Mouse (Mus musculus) spleen, postnatal 36 days (tissue): ENCODE data around the gene Mief1.

ENCODE experiments used
- DNase-seq, 2 experiments: peaks; one replicate each; pipeline ENCODE4 v3.0.0; 2022; ENCODE audit warnings: low spot score in 2 of 2, mixed read lengths in 1 of 2

Gene Mief1

DNA sequence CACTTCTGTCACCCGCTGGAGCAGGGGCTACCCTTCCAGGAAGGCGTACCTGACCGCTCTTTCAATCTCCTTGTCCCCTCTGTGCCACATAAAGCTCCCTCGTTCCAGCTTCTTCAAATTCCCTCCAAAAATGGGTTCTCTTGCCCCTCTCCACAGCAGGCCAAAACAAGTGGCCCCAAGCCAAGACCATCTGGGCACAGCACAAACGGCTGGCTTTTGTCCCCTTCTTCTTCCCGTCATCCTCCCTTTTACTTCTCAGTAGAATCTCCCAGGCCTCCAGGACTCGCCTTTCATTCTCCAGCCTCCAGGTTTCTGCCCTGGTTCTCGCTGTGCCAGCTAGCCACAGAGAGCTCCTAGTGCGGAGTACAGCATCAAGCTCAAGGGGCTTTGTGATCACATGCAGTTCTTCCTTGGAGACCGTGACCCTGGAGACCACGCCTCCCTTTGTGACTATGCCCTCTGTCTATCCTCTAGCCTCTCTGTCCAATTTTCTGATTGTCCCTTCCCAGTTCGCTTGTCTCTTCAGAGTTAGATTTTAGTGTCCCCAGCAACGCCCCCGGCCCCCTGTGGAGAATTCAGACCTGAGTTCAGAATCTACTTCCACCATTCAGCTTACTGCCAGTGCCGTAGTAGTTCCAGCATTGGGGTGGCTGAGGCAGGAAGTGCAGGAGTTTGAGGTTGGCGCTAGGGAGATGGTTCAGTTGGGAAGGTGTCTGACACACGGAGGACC, 5.6 kb upstream of the Mief1 start:
- no peak for DNase-seq

DNA sequence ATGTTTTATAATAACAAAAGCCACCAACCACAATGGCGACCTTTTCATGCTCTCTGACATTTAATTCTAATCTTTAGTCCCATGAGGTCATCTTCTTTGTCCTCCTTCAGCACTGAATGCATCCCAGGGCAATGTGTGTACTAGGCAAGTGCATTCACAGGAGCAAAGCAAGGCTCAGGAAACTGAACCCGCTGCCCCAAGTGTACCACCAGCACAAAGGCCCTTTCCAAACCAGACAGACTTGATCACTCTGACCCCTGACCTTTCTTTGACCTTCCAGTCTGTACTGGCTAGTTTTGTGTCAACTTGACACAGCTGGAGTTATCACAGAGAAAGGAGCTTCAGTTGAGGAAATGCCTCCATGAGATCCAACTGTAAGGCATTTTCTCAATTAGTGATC, 1.5 kb upstream of the Mief1 start:
- DNase-seq: no peak

DNA sequence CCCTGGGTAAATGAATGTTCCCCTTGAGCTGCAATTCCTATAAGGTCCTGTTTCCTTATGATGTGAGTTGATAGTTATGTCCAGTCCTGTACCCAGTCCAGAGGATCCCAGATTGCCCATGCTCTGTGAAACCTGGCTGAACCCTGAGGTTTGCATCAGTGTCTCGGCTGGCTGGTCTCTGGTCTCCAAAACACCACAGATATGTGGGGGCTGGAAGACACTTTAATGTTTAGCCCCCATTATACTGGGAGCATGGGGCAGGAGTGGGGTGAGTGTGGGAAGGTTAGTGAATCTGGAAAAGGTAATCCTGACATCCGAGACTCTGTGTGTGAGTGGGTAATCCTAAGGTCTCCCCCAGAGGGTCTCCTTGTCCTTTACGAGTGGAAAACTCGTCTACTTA, 765 bp upstream of the Mief1 start:
- DNase-seq: no peak

DNA sequence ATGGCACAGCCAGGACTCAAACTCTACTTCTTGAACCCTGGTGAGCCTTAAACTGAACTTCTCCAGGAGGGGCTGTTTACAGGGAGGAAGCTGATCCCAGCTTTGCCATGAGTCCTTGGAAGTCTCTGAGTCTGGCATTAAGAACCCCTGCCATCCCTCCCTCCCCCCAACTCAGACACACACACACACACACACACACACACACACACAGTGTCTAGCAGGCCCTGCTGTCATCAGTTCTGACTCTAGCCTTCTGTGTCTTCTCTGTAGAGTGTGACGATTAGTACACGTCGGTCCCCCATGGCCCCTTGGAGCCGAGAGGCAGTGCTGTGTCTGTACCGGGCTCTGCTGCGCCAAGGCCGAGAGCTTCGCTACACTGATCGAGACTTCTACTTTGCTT, 1.7 kb downstream of the Mief1 start, which contains the start of gene AC140267.1:
TSS of gene AC140267.1 (plus strand) at position 301 of the 400 bp plus-strand sequence.
- DNase-seq: no peak

DNA sequence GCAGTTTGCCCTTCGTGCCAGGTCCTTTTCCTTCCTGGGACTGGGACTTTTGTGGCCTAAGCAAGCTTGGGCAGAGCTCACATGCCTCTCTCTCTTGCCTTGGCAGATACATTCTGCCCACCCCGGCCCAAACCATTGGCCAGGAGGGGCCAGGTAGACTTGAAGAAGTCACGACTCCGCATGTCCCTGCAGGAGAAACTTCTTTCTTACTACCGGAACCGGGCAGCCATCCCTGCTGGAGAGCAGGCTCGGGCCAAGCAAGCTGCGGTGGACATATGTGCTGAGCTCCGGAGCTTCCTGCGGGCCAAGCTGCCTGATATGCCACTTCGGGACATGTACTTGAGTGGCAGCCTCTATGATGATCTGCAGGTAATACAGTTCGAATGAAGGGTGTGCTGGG, 14.3 kb downstream of the Mief1 start:
- DNase-seq: no peak

DNA sequence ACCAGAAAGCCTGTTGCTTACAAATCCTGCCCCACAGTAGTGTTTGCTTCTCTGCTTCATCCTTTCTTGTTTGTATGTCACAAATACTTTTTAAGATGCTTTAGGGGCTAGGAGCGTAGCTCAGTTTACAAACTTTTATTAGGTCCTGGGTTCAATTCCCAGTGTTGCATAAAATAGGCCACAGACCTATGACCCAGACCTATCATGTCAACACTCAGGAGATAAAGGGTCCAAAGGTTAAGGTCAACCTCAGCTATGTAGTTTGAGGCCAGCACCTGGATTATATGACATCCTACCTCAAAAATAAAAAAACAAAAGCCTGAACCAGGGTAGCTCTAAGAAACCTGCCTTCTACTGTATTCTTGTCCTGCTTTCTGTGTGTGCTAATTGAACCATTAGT, 14.8 kb downstream of the Mief1 start:
- DNase-seq: no peak

DNA sequence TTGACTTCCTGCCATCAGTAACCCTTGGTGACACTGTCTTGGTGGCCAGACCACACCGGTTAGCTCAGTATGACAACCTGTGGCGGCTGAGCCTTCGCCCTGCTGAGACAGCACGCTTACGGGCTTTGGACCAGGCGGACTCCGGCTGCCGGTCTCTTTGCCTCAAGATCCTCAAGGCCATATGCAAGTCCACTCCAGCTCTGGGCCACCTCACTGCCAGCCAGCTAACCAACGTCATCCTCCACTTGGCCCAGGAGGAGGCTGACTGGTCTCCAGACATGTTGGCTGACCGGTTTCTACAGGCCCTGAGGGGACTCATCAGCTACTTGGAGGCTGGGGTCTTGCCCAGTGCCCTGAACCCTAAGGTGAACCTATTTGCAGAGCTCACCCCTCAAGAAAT, 15.9 kb downstream of the Mief1 start:
- DNase-seq: no peak

DNA sequence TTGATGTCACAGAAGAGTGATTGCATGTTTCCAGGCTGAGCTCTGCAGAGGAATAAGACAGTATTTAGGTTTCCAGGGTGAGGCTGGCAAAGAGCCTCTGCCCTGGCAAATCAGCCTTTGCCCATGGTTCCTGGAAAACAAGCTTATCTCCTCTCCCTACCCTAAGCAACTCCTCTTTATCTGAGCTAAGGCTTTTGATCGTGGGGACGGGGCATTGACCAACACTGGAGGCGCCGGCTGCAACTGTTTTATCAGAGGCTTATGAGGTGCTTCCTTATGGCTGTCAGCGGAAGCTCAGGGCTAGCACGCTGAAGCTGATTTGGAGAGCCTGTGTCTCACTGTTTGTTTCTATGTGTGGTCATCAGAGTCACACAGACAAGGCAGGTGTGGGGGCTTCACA, 16.8 kb downstream of the Mief1 start:
- DNase-seq: no peak

DNA sequence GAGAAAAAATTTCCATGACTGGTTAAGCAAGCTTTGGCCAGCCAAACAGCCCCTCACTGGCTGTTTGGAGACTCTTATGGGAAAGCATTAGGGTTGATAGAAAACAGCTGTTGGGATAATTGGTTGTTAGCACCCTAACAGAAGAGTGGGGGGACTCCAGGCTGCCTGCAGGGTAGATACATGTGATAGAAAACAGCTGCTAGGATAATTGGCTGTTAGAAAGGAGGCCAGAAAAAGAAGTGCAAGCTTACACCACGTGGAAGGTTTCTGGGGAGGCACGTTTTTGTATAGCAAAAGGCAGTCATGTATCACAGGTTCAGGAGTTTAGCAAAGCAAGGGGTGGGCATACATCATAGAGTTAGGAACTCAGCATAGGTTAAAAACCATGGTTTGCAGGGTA, 19.7 kb downstream of the Mief1 start:
- no peak for DNase-seq

DNA sequence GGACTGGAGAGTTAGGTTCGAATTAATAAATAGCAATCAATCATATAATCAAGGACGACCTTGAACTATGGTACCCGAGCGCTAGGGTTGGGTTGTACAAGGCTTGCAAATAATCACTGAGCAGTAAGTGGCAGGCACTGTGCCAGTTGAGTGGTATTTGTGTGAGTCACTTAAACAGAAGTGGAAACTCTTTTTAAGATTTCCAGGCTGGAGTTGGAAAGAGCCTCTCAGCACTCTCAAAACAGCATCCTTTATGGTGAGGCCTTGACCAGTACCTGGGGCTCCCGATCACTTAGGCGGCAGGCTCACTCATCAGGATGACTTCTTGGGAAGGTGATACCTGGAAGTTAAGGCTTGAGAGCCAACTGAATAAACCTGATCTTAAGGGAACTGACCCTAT, 20.4 kb downstream of the Mief1 start:
- DNase-seq: no peak

DNA sequence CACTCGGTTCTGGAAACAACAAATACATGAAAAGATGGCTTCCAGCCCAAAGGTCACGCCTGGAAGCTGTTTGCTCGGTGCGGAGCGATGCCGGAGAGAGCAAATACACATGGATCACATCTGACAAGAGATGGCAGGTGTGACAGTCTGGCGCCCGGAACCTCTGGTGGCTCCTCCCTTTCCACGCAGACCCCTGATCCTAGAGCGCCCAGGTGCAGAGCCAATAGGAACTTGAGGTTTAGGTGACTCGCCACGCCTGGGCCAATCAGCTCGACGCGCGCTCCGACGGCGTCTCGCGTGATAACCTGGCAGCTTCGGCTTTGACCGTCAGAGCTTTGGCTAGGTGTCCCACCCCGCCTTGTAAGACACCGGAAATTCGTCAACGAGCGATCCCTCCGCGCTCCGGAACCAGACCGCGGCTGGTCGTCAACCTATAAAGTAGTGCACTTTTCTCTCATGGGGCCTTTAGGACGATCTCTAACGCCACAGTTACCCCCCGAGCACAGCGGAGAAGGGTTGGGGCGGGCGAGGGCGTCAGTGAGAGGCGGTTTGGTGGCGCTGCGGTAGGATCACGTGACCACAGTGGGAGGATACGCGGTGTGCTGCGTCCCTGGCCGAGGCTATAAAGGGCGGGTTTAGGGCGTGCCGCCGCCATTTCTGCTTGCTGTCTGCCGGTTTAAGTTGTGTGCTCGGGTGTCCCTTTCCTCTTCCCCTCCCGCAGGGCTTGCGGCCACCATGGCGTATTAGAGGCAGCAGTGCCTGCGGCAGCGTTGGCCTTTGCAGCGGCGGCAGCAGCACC, 21.2 kb downstream of the Mief1 start, which contains the start of gene Atf4:
TSS of gene Atf4 (plus strand) at position 338 of the 799 bp plus-strand sequence.
- DNase-seq: peak; percentile 98 to 99

DNA sequence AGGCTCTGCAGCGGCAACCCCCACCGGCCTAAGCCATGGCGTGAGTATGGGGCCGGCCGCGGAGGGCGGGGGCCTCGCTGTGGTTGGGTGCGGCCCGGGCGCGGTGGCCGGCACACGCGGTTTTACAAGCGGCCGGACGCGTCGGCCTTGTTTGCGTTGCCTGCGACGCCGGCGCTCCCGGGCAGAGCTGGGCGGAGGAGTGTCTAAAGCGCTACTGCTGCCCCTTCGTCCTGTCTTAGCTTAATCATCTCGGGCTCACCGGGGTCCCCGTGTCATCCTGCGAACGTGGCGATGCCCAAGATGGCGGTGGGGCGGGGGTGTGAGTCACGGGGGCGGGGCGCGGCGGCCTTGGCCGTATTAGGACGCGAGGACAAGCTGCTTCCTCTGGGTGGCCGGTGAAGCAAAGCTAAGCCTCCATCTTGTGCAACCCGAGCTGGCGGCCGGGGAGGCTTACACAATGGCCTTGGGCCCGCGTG, 21.9 kb downstream of the Mief1 start:
- DNase-seq: peak; percentile 82 to 86

DNA sequence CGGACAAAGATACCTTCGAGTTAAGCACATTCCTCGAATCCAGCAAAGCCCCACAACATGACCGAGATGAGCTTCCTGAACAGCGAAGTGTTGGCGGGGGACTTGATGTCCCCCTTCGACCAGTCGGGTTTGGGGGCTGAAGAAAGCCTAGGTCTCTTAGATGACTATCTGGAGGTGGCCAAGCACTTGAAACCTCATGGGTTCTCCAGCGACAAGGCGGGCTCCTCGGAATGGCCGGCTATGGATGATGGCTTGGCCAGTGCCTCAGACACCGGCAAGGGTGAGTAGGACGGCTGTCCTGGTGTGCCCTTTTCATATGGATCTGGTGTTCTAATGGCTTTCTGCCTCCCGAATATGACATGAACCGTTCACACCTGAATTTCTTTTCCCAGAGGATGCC, 22.4 kb downstream of the Mief1 start:
- no peak for DNase-seq

DNA sequence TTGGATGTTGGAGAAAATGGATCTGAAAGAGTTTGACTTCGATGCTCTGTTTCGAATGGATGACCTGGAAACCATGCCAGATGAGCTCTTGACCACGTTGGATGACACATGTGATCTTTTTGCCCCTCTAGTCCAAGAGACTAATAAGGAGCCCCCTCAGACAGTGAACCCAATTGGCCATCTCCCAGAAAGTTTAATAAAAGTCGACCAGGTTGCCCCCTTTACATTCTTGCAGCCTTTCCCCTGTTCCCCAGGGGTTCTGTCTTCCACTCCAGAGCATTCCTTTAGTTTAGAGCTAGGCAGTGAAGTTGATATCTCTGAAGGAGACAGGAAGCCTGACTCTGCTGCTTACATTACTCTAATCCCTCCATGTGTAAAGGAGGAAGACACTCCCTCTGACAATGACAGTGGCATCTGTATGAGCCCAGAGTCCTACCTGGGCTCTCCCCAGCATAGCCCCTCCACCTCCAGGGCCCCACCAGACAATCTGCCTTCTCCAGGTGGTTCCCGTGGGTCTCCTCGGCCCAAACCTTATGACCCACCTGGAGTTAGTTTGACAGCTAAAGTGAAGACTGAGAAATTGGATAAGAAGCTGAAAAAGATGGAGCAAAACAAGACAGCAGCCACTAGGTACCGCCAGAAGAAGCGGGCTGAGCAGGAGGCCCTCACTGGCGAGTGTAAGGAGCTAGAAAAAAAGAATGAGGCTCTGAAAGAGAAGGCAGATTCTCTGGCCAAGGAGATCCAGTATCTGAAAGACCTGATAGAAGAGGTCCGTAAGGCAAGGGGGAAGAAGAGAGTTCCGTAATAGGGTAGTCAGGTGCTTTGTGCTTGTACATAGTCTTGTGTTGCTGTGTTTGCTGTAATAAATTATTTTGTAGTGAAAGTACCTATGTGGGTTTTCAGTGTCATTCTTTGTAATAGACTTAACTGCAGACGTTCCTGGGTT, 23.1 kb downstream of the Mief1 start:
- no peak for DNase-seq

DNA sequence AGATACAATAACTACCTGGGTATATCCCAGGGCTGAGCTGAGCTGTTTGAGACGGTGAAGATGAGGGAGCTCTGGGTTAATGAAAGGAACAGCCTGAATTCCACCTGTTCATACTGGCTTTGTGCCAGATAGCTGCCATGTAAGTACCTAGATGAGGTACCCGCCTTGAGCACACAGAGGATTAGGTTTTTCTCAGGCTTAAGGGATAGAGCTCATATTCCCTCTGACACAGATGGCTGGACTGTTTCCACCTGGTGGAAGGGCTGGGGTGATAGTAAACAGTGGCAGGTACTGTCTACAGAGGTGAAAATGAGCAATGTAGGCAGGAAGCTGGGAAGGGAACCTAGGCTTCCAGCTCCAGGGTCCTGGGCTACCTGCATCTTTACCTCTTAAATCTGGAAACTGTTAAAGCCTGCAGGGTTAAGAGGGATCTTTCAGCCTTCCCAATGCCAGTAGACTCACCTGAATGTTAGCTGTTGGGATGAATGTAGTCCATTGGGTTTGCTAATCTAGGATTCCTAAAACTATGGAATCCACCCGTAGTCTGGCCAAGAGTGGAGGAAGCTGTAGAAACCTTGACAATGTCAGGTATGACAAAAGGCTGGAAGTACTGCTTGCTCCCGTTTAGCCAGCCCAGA, 23.9 kb downstream of the Mief1 start:
- DNase-seq: no peak

DNA sequence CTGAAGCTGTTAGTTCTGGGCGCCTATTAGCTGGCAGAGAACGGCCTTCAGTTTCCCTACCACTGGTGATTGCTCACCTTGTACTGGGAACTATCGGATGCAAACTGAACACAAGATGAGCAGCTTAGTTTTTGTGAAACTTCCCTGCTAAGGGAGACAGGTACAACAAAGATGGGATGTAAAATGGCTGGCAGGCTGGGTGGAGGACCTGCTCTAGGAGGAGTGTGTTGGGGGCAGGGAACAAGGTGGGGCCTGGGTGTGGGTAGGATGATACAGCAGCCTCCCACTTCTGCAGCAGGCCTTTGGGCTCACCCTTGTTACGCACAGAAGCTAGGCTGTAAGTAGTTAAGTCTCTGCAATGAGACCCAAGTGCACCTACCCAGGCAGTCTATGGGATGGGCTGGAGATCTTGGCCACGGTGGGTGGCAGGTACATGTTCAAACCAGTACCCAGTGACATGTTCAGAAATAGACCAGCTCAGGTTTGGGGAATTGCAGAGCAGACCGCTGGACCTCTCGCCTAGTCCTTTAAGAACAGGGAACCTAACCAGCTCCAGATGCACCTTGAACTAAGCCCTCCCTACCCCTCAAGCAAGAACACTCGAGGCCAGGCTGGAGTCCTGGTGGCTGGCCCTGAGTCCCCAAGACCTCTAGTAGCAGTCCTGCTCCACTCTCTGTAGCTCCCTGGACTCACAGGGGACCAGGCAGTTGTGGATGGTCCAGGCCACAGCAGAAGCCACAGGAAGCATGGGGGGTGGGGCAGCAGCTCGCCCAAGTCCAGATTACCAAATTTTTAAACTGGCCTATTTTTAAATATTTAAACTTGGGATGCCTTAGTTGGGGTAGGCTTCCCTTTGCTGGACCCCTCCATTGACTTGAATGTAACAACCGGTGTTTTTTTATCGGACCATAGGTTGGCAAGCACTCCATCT, 24.7 kb downstream of the Mief1 start:
- peak; percentile 61 to 68 for DNase-seq

DNA sequence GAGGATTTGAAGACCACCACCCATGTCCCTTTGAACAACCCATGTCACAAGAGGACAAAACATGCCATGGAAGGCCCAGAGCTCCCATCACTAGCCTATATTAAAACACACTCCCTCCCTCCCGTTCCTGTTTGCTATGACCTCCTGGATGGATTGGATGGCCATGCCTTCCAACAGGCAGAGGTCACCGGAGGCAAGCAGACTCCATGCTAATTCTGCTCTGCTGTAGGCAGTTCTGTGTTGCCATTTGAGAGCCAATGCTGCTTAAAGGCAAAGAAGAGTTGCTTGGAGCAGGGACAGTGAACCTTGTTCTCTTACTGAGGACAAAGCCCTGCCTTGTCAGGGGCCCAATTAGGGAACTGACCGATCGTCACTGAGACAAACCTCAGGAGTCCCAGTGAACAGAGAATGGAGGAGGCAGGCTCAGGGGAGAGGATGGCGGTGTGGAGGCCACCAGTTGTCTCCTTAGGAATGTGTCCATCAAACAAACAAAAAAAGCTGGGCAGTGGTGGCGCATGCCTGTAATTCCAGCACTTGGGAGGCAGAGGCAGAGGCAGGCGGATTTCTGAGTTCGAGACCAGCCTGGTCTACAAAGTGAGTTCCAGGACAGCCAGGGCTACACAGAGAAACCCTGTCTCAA, 25.7 kb downstream of the Mief1 start:
- DNase-seq: no peak

DNA sequence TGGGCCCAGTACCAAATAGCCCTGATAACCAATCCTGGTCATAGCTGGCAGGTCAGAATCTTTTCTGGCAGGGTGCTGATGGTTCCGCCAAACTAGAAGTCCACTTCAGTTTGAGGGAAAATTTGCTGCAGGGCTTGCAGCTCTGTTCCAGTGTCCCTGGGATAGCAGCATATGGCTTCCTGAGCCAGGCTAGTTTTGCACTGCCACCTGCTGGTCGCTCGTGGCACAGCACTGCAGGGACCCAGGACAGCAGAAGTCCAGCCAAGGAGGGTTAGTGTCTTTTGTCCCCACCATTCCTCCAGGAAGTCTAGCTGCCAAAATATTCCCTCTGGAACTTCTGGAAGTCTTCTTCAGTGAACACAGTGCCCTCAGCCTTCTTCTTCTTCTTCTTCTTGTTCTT, 26.9 kb downstream of the Mief1 start:
- DNase-seq: peak; percentile 67 to 70

DNA sequence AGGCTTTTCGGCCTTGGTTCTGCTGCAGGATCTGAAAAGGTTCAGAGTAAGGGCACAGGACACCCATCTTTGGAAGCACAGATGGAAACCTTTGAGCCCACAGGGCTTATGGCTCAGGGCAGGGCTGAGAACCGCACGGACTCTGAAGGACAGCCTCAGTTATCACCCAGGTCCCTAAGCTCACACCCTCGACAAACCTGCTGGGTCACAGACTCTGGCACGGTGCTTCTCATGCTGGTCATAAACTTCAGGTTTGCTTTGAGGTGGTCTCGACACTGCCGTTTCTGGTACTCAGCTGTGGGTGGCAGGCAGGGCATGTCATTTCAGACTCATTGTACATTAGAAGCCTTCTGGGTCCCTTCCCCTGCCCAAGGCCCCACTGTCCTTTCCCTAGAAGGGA, 27.3 kb downstream of the Mief1 start:
- DNase-seq: no peak
